Mouse (Mus musculus) ES-Bruce4 (cell line): ENCODE data around the gene Gpc5.

Source experiments
- CTCF ChIP-seq: IDR thresholded peaks from one replicate; pipeline ENCODE4 v1.8.1; 2011; ENCODE audit warnings: low read depth, low read length
- POLR2A ChIP-seq: IDR thresholded peaks from one replicate; pipeline ENCODE4 v1.8.1; 2011; ENCODE audit warnings: low read length; ENCODE audit not compliant: insufficient read depth

DNA sequence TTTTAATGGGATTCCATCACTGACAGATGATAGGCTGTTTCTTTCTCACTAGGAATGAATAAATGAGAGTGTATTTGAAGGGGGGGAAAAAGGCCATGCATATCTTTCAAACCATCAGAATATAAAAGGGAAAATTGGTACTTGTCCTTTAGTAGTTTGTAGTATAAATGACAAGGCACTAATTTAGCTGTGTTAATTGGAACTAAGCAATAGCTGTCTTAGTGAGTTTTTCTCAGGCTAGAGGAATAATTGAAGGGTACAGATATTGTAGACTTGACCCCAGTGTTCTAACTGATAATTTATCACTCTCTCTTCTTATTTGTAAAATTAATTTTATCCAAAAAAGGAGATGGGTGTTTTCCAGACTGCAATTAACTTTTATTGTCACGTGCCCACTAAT, 654.0 kb downstream of the Gpc5 start:
- TF ChIP-seq POLR2A (no peak), CTCF (no peak)
